Mouse (Mus musculus) forebrain, postnatal 0 days (tissue): ENCODE results near the gene Ttc7. TPM values are rescaled to one million over a fixed set of nuclear protein-coding genes. Genes with fewer than 3 reads are reported as not detected.

Experiments used
- ATAC-seq: fragments of 200-750 bp; cut with Nextera tagmentation; 2 replicates; pipeline ENCODE4 v1.8.0; 2017; ENCODE audit warnings: mild to moderate bottlenecking, moderate library complexity
- DNase-seq: peaks from one replicate; pipeline ENCODE4 v3.0.0-alpha.2; 2015
- H3K27ac ChIP-seq: fragments of 300-500 bp; sonication (generic); 2 replicates; pipeline ENCODE4 v1.5.1; 2014; ENCODE audit warnings: low read depth, mild to moderate bottlenecking, antibody characterized with exemption, low read length, moderate library complexity, mixed read lengths
- H3K27me3 ChIP-seq: fragments of 300-500 bp; sonication (generic); 2 replicates; pipeline ENCODE4 v1.6.1; 2014; ENCODE audit warnings: mild to moderate bottlenecking, low read length, mixed read lengths; ENCODE audit not compliant: insufficient read depth
- H3K36me3 ChIP-seq: fragments of 300-500 bp; sonication (generic); 2 replicates; pipeline ENCODE4 v1.6.1; 2014; ENCODE audit warnings: mild to moderate bottlenecking, moderate library complexity; ENCODE audit not compliant: insufficient read depth
- H3K4me1 ChIP-seq: fragments of 300-500 bp; sonication (generic); 2 replicates; pipeline ENCODE4 v1.6.1; 2014; ENCODE audit warnings: antibody characterized with exemption; ENCODE audit not compliant: insufficient read depth
- H3K4me2 ChIP-seq: fragments of 300-500 bp; sonication (generic); 2 replicates; pipeline ENCODE4 v1.6.1; 2014; ENCODE audit warnings: low read depth, mild to moderate bottlenecking, moderate library complexity
- H3K4me3 ChIP-seq: fragments of 300-500 bp; sonication (generic); 2 replicates; pipeline ENCODE4 v1.5.1; 2014; ENCODE audit warnings: low read depth, low read length, mixed read lengths
- H3K9ac ChIP-seq: fragments of 300-500 bp; sonication (generic); 2 replicates; pipeline ENCODE4 v1.6.1; 2014; ENCODE audit warnings: mild to moderate bottlenecking
- H3K9me3 ChIP-seq: fragments of 300-500 bp; sonication (generic); 2 replicates; pipeline ENCODE4 v1.6.1; 2016; ENCODE audit warnings: low read length
- CTCF ChIP-seq: sonication (generic); IDR thresholded peaks from 2 replicates; pipeline ENCODE4 v1.5.1; 2016; ENCODE audit warnings: antibody characterized with exemption, control low read depth, low read depth
- WGBS: fragments of 180-500 bp; shearing (Covaris S2); extraction: QIAGEN DNeasy Blood & Tissue Kit; methylation state at CpG from one replicate; pipeline ENCODE4 v1.1.7; 2014; 5-methylcytosine and 5-hydroxymethylcytosine counted together
- polyA plus RNA-seq: library from polyadenylated mRNA; unstranded; fragments of >200 nt; fragmentation: Nextera tagmentation; extraction: Ambion mirVana; gene quantifications from 2 replicates; pipeline ENCODE4 v1.2.1, GENCODE M21; 2015
- total RNA-seq: library from RNA; depleted of rRNA; stranded (reverse); fragments of >200 nt; gene quantifications from 2 replicates; pipeline ENCODE4 v1.2.3, GENCODE M21; 2014

Gene Ttc7
- total and polyA plus RNA-seq, 2 experiments from 2014 or later: 6.1 to 7.5 TPM

DNA sequence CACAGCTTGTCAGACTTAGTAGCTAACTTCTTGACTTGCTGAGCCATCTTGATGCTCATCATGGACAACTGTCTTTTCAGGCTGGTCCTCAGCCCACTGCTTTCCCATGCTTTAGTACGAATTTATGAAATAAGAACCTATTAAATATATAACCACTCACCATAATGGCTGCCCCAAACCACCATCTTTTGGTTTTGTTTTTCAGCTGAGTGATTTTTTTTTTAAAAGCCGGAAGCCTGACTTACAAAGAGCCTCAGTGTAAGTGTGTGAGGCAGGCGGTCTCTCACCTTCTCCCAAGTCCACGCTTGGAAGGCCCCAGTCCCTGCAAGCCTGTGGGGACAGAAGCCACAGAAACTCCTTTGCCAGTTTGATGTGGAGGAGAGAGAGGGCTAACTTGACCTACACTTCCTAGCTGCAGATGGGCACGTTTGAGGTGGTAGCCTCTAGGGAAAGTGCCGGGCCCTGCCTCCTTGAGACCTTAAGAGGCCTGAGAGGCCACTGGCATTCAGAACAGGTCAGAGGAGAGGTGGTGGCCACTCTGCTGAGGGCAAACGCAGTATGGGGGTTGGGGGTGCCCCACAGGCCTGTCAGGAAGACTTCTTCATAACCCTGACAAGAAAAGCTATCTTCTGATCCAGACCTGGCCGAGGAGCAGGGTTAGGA lies 3.9 kb downstream of the Ttc7 start:
- Histone ChIP-seq H3K36me3 (no peaks in the 10 kb centered on the region), H3K9me3 (no peaks in the 10 kb centered on the region), H3K27ac (no peak overlapping the region), H3K4me2 (no peak overlapping the region), H3K4me3 (no peak overlapping the region), H3K9ac (no peak overlapping the region), H3K4me1 (0 out of 2 replicates have a peak, but pooled peaks cover 6% of the 10 kb centered on the region), H3K27me3 (peaks cover 10% of the 10 kb centered on the region; the same call in 1 of the 2 replicates)
- no peak for ATAC-seq
- DNase-seq: no peak
- no peak for TF ChIP-seq CTCF
- whole genome bisulfite sequencing: 65% methylated on average over 8 of the region's 8 CpGs

DNA sequence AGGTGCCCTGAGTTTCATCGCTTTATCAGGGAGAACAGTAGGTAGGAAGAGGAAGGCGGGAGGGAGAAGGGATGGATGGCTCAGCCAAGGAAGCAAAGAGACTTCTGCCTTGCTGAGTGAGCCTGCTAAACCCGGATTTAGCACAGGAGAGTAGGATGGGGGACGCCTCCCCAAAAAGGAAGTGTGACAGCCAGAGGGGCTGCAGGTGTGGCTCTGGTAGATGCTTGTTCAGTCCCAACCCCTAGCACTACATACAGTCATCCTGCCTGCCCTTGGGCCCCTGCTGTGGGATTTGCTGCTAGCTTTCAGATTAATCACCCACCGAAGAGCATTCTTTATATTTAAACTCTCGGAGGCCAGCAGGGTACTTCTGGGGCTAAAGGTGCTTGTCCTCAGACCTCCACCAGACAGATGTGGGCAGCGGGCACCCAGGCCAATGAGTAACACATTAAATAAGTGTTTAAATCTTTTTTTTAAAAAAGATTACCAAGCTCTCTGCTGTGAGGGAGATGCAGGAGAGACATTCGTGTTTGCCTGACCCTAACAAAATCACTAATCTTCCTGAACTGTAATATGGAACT lies 4.6 kb downstream of the Ttc7 start:
- TF ChIP-seq CTCF: no peak
- Histone ChIP-seq H3K36me3 (no peaks in the 10 kb centered on the region), H3K4me2 (no peak overlapping the region), H3K9me3 (no peaks in the 10 kb centered on the region), H3K27ac (no peak overlapping the region), H3K4me1 (0 out of 2 replicates have a peak, but pooled peaks cover 6% of the 10 kb centered on the region), H3K9ac (no peak overlapping the region), H3K27me3 (peaks cover 10% of the 10 kb centered on the region; the same call in 1 of the 2 replicates), H3K4me3 (no peak overlapping the region)
- 49% methylated on average over 8 of the region's 8 CpGs for WGBS
- ATAC-seq: no peak
- DNase-seq: no peak

DNA sequence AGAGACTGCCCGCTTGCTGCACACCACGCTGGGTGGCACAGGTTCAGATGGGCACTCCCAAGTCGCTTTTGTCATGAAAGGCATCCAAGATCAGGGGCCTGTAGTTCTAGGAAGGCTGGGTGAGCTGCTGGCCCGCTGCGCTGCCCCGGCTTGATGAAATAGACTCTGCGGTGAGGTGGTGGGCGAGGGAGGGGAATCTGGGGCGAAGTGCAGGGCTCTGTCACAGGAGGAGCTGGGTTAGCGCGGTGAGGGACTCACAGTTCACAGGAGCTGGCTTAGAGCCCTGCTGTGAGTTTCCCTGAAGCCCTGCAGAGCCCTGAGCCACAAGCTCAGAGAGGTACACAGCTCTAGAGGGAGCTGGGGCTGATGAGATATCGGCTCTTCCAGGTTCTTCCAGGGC lies 5.4 kb downstream of the Ttc7 start:
- no peak overlapping the region for H3K27ac ChIP-seq
- no peak for ATAC-seq
- no peak for TF ChIP-seq CTCF
- no peak overlapping the region for H3K4me3 ChIP-seq
- no peaks in the 10 kb centered on the region for H3K9me3 ChIP-seq
- H3K4me2 ChIP-seq: no peak overlapping the region
- H3K27me3 ChIP-seq: peaks cover 10% of the 10 kb centered on the region; the same call in 1 of the 2 replicates
- H3K9ac ChIP-seq: no peak overlapping the region
- no peaks in the 10 kb centered on the region for H3K36me3 ChIP-seq
- 30% methylated on average over 12 of the region's 12 CpGs for WGBS
- no peak for DNase-seq
- H3K4me1 ChIP-seq: 0 out of 2 replicates have a peak, but pooled peaks cover 6% of the 10 kb centered on the region

DNA sequence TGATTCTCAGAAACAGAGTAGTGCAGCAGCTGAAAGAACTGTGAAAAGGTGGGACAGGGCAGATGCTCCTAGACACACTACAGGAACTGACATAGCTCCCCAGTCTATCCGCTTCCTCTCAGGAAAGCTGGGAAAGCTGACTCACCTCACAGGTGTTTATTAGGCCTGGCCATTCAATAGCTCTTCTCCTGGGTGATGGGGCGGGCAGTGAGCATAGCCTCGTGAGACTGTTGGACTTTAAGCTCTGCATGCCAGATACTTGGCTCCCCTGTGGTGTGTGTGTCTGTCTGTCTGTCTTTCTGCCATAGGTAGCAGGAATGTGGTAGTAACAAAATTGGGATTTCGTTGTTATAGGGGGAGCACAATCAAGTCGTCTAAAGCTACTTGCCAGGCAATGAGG lies 6.7 kb downstream of the Ttc7 start:
- Histone ChIP-seq H3K9me3 (no peaks in the 10 kb centered on the region), H3K9ac (no peak overlapping the region), H3K4me2 (no peak overlapping the region), H3K27ac (no peak overlapping the region), H3K36me3 (no peaks in the 10 kb centered on the region; the same call in 1 of the 2 replicates), H3K27me3 (0 out of 2 replicates have a peak, but pooled peaks cover 4% of the 10 kb centered on the region), H3K4me3 (no peak overlapping the region), H3K4me1 (no peaks in the 10 kb centered on the region)
- no peak for DNase-seq
- no peak for ATAC-seq
- no peak for TF ChIP-seq CTCF
- 75% methylated on average over 5 of the region's 5 CpGs for WGBS

DNA sequence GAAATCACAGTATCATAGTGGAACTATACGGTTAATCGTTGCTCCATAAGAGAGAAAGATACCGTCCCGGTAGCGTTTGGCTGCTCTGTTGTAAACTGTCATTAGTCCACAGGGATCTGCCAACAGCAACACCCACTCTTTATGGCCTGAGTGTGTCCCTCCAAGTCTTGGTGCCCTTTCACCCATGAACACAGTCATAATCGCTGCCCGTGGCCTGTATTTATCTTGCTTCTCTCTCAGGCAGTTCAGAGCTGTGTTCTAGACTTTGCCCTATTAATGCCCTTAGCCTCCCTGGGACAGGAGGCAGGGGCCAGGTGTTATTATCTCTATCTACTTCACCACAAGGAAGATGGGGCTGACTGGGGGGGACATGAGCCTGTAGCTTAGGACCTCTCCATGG lies 8.4 kb downstream of the Ttc7 start:
- H3K27ac ChIP-seq: no peak overlapping the region
- no peaks in the 10 kb centered on the region for H3K27me3 ChIP-seq
- H3K36me3 ChIP-seq: no peaks in the 10 kb centered on the region; the same call in 1 of the 2 replicates
- no peak for DNase-seq
- H3K4me1 ChIP-seq: no peaks in the 10 kb centered on the region
- no peaks in the 10 kb centered on the region for H3K9me3 ChIP-seq
- no peak overlapping the region for H3K4me2 ChIP-seq
- WGBS: 91% methylated on average over 7 of the region's 7 CpGs
- no peak overlapping the region for H3K4me3 ChIP-seq
- H3K9ac ChIP-seq: no peak overlapping the region
- TF ChIP-seq CTCF: no peak
- no peak for ATAC-seq

DNA sequence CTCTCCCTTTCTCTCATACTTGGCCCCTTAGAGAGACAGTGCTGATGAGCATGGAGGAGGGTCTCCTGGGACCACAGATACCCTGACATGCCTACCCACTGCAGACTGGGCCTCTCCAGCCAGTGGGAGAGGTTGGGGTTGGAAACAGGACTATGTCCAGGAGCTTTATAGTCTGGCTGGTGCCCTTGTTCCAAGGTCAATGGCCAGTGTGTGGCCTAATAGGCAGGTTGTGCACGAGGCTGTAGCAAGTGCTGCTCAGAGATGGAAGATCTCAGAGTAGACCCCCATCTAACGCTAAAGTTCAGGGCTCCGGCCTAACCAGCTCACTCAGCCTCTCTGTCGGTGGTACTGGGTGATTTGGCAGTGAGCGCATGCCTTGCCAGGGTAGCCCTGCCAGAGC lies 9.1 kb downstream of the Ttc7 start:
- Histone ChIP-seq H3K27me3 (no peaks in the 10 kb centered on the region), H3K4me2 (no peak overlapping the region), H3K9ac (no peak overlapping the region), H3K27ac (no peak overlapping the region), H3K4me1 (no peaks in the 10 kb centered on the region), H3K9me3 (no peaks in the 10 kb centered on the region), H3K36me3 (no peaks in the 10 kb centered on the region; the same call in 1 of the 2 replicates), H3K4me3 (no peak overlapping the region)
- ATAC-seq: no peak
- TF ChIP-seq CTCF: no peak
- DNase-seq: no peak
- WGBS: 94% methylated on average over 5 of the region's 5 CpGs

DNA sequence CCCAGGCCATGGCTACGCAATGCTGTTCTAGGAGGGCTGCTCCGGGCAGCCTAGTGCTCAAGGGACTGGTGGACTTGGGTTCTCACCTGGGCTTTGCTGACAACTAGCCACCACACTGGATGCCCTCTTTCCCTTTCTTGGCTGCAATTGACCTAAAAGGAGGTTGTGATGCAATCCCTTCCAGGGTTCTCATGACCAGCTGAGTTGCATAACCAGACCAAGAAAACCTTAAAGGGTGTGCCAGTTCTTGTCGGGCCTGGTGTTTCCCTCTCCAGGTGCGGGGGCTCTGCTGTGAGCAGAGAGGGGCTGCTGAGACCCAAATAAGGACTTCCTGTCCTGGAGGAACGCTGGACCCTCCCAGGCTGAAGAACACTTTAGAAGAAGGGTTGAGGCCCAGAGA lies 10.4 kb downstream of the Ttc7 start:
- Histone ChIP-seq H3K4me1 (no peaks in the 10 kb centered on the region), H3K27me3 (no peaks in the 10 kb centered on the region), H3K36me3 (no peaks in the 10 kb centered on the region; the same call in 1 of the 2 replicates), H3K4me2 (no peak overlapping the region), H3K9ac (no peak overlapping the region), H3K9me3 (no peaks in the 10 kb centered on the region), H3K27ac (no peak overlapping the region), H3K4me3 (no peak overlapping the region)
- ATAC-seq: no peak
- 97% methylated on average over 5 of the region's 5 CpGs for WGBS
- TF ChIP-seq CTCF: no peak
- DNase-seq: no peak
